Mouse (Mus musculus) ES-E14 (cell line): ENCODE results near the gene Ppp1r1b.

Source experiments
- MAFK ChIP-seq: IDR thresholded peaks from 2 replicates; pipeline ENCODE4 v1.6.1; 2014; ENCODE audit warnings: mild to moderate bottlenecking, low read depth, low read length, inconsistent platforms; ENCODE audit not compliant: insufficient read depth
- ZNF384 ChIP-seq: IDR thresholded peaks from 2 replicates; pipeline ENCODE4 v1.6.1; 2012; ENCODE audit warnings: low read depth, low read length, inconsistent platforms

- TF ChIP-seq MAFK = no peak
- no peak for TF ChIP-seq ZNF384
These were observed 2.0 kb upstream of the Ppp1r1b start for GRCm38 (mm10) chr11:98346168-98346567.
